Mouse (Mus musculus) lung, postnatal 0 days (tissue): ENCODE data around the gene Samsn1. TPM values are rescaled to one million over a fixed set of nuclear protein-coding genes. Genes with fewer than 3 reads are reported as not detected.
A peak's percentile ranks its signal among the peaks of the same experiment; 100 is the strongest.

Source experiments
- ATAC-seq: fragments of 200-750 bp; cut with Nextera tagmentation; 2 replicates; pipeline ENCODE4 v1.8.0; 2017; ENCODE audit warnings: moderate library complexity
- DNase-seq: peaks from one replicate; pipeline ENCODE4 v3.0.0-alpha.2; 2016; ENCODE audit warnings: low spot score
- H3K27ac ChIP-seq: fragments of 300-500 bp; sonication (generic); 2 replicates; pipeline ENCODE4 v1.5.1; 2014; ENCODE audit warnings: antibody characterized with exemption, mild to moderate bottlenecking, low read length, mixed read lengths
- H3K27me3 ChIP-seq: fragments of 300-500 bp; sonication (generic); replicated peaks from 2 replicates; pipeline ENCODE4 v1.6.1; 2014; ENCODE audit warnings: low read length, mixed read lengths; ENCODE audit not compliant: insufficient read depth
- H3K36me3 ChIP-seq: fragments of 300-500 bp; sonication (generic); 2 replicates; pipeline ENCODE4 v1.6.1; 2014; ENCODE audit warnings: low read length, mixed read lengths; ENCODE audit not compliant: insufficient read depth
- H3K4me1 ChIP-seq: fragments of 300-500 bp; sonication (generic); 2 replicates; pipeline ENCODE4 v1.6.1; 2014; ENCODE audit warnings: antibody characterized with exemption, low read depth, low read length, mixed read lengths; ENCODE audit not compliant: insufficient read depth
- H3K4me2 ChIP-seq: fragments of 300-500 bp; sonication (generic); replicated peaks from 2 replicates; pipeline ENCODE4 v1.6.1; 2014; ENCODE audit warnings: low read depth, mild to moderate bottlenecking, low read length, moderate library complexity, mixed read lengths
- H3K4me3 ChIP-seq: fragments of 300-500 bp; sonication (generic); 2 replicates; pipeline ENCODE4 v1.5.1; 2014; ENCODE audit warnings: low read depth, low read length
- H3K9ac ChIP-seq: fragments of 300-500 bp; sonication (generic); replicated peaks from 2 replicates; pipeline ENCODE4 v1.6.1; 2014; ENCODE audit warnings: low read depth, mild to moderate bottlenecking
- H3K9me3 ChIP-seq: fragments of 300-500 bp; sonication (generic); 2 replicates; pipeline ENCODE4 v1.6.1; 2016; ENCODE audit warnings: low read length, mixed read lengths
- CTCF ChIP-seq: IDR thresholded peaks from 2 replicates; pipeline ENCODE4 v1.5.1; 2016; ENCODE audit warnings: antibody characterized with exemption, mild to moderate bottlenecking
- EP300 ChIP-seq: IDR thresholded peaks from 2 replicates; pipeline ENCODE4 v1.6.1; 2016; ENCODE audit warnings: antibody characterized with exemption, mild to moderate bottlenecking, control low read depth
- WGBS: fragments of 180-500 bp; shearing (Covaris S2); extraction: QIAGEN DNeasy Blood & Tissue Kit; methylation state at CpG from one replicate; pipeline ENCODE4 v1.1.7; 2014; 5-methylcytosine and 5-hydroxymethylcytosine counted together
- polyA plus RNA-seq: library from polyadenylated mRNA; unstranded; fragments of >200 nt; fragmentation: Nextera tagmentation; extraction: Ambion mirVana; gene quantifications from 2 replicates; pipeline ENCODE4 v1.2.1, GENCODE M21; 2015

Samsn1 gene
- polyA plus RNA-seq, 1 experiment from 2014 or later = 4.1 TPM

DNA sequence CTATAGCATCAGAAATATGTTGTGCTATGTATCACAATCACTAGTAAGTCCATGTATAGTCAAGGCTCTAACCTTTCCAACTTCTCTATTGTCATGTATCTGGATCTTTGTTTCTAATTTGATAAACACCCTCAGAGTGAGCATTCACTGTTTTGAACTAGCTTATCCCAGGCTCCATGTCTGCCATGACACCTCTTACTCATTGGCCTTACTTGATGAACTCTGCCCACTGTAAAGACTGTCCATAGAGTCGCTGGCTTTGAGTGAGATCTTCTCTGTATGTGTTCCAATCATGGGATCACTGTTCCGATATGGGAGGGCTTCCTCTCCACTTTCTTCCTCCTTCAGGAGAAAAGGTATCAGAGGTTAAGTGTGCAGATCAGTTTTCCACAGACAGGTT lies 143.2 kb downstream of the Samsn1 start:
- H3K4me3 ChIP-seq = no peak overlapping the region
- ATAC-seq (no peak), DNase-seq (no peak)
- H3K27ac ChIP-seq = no peak overlapping the region
- no peak overlapping the region for H3K4me2 ChIP-seq
- H3K27me3 ChIP-seq = no peaks in the 10 kb centered on the region
- no peak overlapping the region for H3K9ac ChIP-seq
- H3K36me3 ChIP-seq = no peaks in the 10 kb centered on the region
- no peaks in the 10 kb centered on the region for H3K9me3 ChIP-seq
- no peaks in the 10 kb centered on the region for H3K4me1 ChIP-seq
- TF ChIP-seq EP300 = no peak
- no peak for TF ChIP-seq CTCF
- WGBS = 77% methylated on average over 2 of the region's 2 CpGs

DNA sequence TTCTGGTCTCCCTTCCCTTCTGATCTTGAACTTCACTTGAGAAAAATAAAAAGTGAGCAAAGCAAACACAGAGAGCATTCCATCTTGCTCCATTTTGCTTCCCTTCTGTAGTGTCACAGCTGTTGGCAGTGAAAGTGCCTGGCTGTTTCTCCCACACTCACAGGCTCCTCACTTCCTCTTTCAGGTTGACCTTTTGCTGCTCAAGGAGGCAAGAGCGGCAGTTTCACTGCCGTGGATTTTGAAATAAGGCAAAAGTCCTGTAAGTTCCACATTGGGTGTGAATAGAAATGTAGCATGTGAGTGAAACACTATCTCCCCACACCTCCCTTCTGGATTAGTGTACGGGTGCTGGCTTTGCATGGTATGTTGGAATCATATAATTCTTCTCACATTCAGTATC lies 144.9 kb downstream of the Samsn1 start:
- TF ChIP-seq EP300 (no peak), CTCF (no peak)
- H3K4me2 ChIP-seq = no peak overlapping the region
- H3K36me3 ChIP-seq = no peaks in the 10 kb centered on the region
- no peak overlapping the region for H3K9ac ChIP-seq
- no peaks in the 10 kb centered on the region for H3K9me3 ChIP-seq
- no peaks in the 10 kb centered on the region for H3K4me1 ChIP-seq
- WGBS = 19% methylated on average over 3 of the region's 3 CpGs
- no peak overlapping the region for H3K4me3 ChIP-seq
- peak; percentile 61 for ATAC-seq
- H3K27me3 ChIP-seq = no peaks in the 10 kb centered on the region
- DNase-seq = peak; percentile 69
- H3K27ac ChIP-seq = no peak overlapping the region

DNA sequence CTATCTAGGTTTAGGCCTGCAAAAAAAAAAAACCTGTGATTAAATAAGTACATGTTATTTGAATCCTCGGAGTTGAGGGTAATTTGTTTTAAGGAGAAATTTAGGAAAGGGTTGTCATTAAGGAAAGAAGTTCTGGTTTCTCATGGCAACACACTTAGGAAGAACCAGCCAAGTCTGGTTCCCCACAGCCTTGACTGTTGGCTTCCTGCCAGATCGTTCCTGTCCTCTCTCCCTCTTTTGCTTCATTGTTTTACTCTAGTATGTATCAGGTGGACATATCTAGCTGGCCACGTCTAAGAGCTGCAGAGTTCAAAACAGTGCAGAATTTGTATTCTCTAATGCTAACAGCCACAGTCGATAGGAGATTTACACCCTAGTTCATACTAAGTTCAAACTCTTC lies 146.2 kb downstream of the Samsn1 start:
- H3K27me3 ChIP-seq = no peaks in the 10 kb centered on the region
- ATAC-seq = no peak
- H3K36me3 ChIP-seq = no peaks in the 10 kb centered on the region
- H3K9ac ChIP-seq = no peak overlapping the region
- no peak overlapping the region for H3K4me3 ChIP-seq
- 41% methylated on average over 4 of the region's 4 CpGs for WGBS
- no peaks in the 10 kb centered on the region for H3K4me1 ChIP-seq
- TF ChIP-seq EP300 (no peak), CTCF (no peak)
- no peak overlapping the region for H3K27ac ChIP-seq
- no peak overlapping the region for H3K4me2 ChIP-seq
- H3K9me3 ChIP-seq = no peaks in the 10 kb centered on the region
- no peak for DNase-seq

DNA sequence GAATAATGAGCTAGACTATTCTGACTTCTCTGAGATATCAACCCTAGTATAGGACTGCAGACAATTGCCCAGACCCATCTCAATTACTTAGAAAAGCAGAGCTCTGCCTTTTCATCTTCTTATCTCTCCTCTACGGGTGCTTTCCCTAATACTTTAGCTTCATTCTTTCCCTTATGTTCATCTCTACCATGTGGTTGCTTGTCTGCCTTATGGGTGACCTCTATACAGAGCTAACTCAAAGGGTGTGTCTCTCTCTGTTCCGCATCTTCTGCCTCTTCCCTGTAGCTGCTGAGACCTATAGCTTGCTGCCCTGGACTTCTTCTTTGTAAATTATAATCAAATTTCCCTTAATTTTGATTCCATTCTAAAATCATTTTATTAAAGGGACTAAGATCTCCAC lies 147.6 kb downstream of the Samsn1 start:
- H3K4me3 ChIP-seq = no peak overlapping the region

DNA sequence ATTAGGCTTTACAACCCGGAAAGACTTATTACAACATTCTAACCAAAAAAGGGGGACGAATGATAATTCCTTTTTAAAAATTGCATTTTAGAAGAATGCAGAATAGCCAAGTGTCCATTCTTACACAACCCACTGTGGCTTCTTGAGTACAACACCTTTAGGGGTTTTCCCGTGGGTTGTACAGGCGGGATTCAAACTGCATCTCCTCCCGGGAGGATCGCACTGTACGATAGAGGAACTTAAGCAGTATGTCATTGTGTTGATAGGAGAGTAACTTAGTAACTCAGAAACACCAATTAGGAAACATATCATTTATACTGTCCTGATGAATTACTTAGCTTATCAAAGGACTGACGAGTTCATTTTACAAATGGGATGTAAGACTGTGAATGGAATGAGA lies 149.8 kb downstream of the Samsn1 start:
- TF ChIP-seq EP300 = no peak
- no peak for TF ChIP-seq CTCF
- Histone ChIP-seq H3K4me1 (no peaks in the 10 kb centered on the region), H3K27ac (no peak overlapping the region), H3K9ac (no peak overlapping the region), H3K36me3 (no peaks in the 10 kb centered on the region), H3K4me2 (no peak overlapping the region), H3K9me3 (no peaks in the 10 kb centered on the region), H3K4me3 (no peak overlapping the region), H3K27me3 (no peaks in the 10 kb centered on the region)
- no peak for ATAC-seq
- DNase-seq = no peak
- 81% methylated on average over 8 of the region's 8 CpGs for WGBS

More for the DNA sequence above, 147.6 kb downstream of the Samsn1 start:
- Histone ChIP-seq H3K9me3 (no peaks in the 10 kb centered on the region), H3K4me1 (no peaks in the 10 kb centered on the region), H3K27ac (no peak overlapping the region), H3K9ac (no peak overlapping the region), H3K27me3 (no peaks in the 10 kb centered on the region), H3K36me3 (no peaks in the 10 kb centered on the region), H3K4me2 (no peak overlapping the region)
- DNase-seq (no peak), ATAC-seq (no peak)
- whole genome bisulfite sequencing = 75% methylated on average over 2 of the region's 2 CpGs
- TF ChIP-seq EP300 (no peak), CTCF (no peak)

DNA sequence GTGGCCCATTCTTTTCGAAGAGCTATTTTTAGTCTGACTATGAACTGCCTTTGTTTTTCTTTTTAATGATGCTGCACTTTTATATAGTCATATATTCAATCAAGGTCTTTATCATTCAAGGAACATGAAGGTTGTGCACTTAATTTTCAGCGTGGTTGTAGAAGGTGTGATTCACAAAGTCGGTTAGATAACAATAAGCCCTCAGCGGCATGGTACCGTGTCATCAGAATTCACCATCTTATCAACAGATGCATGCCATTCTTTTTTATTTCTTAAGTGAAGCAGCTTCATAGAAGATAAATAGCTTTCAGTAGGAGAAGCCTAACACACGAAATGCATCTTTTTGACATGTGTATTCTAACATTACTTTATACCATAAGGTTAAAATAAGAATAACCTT lies 154.7 kb downstream of the Samsn1 start:
- WGBS = 77% methylated on average over 6 of the region's 6 CpGs
- Histone ChIP-seq H3K9ac (no peak overlapping the region), H3K36me3 (no peaks in the 10 kb centered on the region), H3K4me3 (no peak overlapping the region), H3K9me3 (no peaks in the 10 kb centered on the region), H3K4me1 (no peaks in the 10 kb centered on the region), H3K4me2 (no peak overlapping the region), H3K27ac (no peak overlapping the region), H3K27me3 (no peaks in the 10 kb centered on the region)
- TF ChIP-seq EP300 = no peak
- TF ChIP-seq CTCF = no peak
- ATAC-seq (no peak), DNase-seq (no peak)

DNA sequence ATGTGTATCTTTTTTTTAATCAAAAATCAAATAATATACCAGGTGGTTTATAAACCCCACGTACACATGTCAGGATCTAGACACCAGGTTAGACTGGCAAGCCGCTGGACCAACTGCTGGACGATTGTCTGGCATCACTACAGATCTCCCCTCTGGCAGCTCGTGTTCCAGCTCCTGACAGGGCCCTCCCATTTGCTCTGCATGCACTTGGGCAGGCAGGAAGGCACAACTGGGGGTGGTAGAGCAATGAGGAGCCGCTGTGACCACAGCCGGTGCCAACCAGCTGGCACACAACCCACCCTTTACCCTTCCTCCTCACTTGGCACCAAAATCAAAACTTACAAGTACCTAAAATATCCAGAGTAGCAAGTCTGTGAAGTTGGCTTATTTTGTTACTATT lies 156.6 kb downstream of the Samsn1 start:
- Histone ChIP-seq H3K36me3 (no peaks in the 10 kb centered on the region), H3K4me1 (no peaks in the 10 kb centered on the region), H3K9me3 (no peaks in the 10 kb centered on the region), H3K27me3 (no peaks in the 10 kb centered on the region), H3K4me2 (no peak overlapping the region), H3K27ac (no peak overlapping the region), H3K9ac (no peak overlapping the region), H3K4me3 (no peak overlapping the region)
- no peak for ATAC-seq
- WGBS = 74% methylated on average over 6 of the region's 6 CpGs
- no peak for DNase-seq
- TF ChIP-seq EP300 = no peak
- TF ChIP-seq CTCF = no peak
